Mouse (Mus musculus) stomach, adult 2 months (tissue): ENCODE results near the gene Olfr992. TPM values are rescaled to one million over a fixed set of nuclear protein-coding genes. Genes with fewer than 3 reads are reported as not detected.

Experiments used
- polyA plus RNA-seq: library from polyadenylated mRNA; depleted of rRNA; stranded (reverse); fragments of >200 nt; gene quantifications from 2 replicates; pipeline ENCODE4 v1.2.3, GENCODE M21; 2012; rRNA removed

Gene Olfr992
- not detected in 2 replicates for polyA plus RNA-seq

DNA sequence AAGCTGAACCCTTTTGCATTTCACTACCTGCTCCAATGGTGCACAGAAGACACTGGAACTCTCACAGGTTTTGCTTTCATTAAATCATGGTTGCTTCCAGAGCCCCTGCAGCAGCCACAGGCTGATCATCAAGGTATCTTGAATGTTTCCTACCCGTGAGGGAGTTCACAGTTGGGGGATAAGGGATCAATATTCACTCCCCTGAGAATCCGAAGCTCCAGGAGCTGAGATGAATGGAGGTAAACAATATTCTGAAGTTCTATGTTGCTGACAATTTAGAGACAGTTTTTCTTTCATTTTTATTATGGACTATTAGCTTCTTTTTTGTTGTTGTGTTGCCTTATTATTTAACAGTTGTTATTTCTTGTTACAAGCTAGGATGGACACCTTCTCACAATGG lies at the start of gene Olfr992:
Gene Olfr992, minus strand, starts transcription at position 101 of the 400 bp plus-strand sequence.

DNA sequence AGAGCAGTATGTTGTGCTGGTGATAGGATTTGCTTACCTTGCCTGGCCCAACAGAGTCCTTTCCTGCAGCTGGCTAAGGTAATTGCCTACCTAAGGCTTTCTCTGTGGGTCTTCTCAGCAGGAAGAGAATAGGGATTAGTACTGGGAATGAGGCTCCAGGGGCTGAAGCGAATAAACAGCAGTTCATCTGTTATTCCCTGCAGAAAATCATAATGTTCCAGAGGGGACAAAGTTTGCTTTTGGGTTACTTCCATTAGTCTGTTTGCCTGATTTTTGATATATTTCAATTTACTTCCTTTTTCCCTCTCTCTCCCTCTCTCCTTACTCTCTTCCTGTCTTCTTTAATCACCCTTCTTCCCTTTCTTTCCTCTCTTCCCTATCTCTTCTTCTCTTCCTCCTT lies 34.3 kb upstream of the Olfr992 start, which contains the start of gene Olfr995:
Gene Olfr995, minus strand, starts transcription at position 101 of the 400 bp plus-strand sequence.

DNA sequence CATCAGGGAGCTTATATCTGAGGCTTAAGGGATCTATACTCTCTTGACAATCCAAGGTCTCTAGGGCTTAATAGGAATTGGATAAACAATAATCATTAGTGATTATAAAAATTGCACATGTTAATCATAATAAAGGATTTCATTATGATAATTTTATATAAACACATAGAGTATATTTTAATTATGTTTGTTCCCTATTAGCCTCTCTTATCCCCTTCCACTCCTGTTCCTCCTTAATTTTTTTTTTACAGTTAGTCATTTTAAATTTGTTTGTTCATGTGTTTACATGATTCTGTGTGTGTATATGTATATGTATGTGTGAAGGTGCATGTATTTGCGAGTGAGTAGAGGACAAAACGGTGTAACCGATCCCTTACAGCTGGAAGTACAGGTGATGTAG lies 27.1 kb upstream of the Olfr992 start, which contains the start of gene Olfr994:
Gene Olfr994, minus strand, starts transcription at position 101 of the 400 bp plus-strand sequence.

DNA sequence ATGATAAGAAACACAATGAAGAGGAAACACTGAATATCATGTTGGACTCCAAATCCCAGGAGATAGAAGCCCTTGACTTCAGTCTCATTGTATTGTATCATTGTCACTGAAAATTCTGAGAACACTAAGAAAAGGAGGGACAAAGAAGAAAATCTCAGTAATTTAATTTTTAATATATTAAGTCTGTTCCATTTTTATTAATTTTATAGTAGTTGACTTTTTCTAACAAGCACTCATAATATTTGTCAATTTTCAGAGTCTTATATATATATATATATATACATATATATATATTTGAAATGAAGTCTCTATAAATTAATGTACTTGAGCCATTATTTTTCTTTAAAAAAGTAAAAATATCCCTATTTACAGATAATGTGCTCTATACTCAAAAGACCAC lies 5.5 kb upstream of the Olfr992 start, which contains the start of gene Olfr993:
Gene Olfr993, minus strand, starts transcription at position 101 of the 400 bp plus-strand sequence.

DNA sequence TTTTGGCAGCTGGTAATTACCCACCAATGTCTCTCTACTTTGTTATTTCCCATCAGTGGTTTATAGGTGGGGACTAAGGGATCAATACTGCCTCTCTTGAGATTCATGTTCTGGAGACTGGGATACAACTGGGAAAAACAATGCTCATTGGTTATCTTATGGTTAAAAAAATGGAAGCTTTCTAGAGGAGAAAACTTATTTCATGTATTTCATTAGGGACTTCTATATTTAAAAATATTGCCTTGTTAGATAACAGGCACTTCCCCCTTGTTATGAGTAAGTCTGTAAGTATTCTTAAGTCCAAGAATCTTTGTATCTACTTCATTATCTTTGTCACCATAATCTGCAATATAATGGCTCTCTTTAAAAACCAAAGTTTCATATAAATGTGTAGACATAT lies 46.1 kb downstream of the Olfr992 start, which contains the start of gene Olfr988:
Gene Olfr988, minus strand, starts transcription at position 101 of the 400 bp plus-strand sequence.

Other genes with a start within 250 kb of the Olfr992 start
- gene Lrrc55, start 212.3 kb downstream of the Olfr992 start, polyA plus RNA-seq = 0.60 and 0.89 TPM in 2 replicates
- not detected in 2 replicates for gene Olfr987, start 70.2 kb downstream of the Olfr992 start, polyA plus RNA-seq
- not detected in 2 replicates for gene Olfr988, start 46.2 kb downstream of the Olfr992 start, polyA plus RNA-seq
- not detected in 2 replicates for gene Olfr993, start 5.4 kb upstream of the Olfr992 start, polyA plus RNA-seq
- not detected in 2 replicates for gene Olfr994, start 27.0 kb upstream of the Olfr992 start, polyA plus RNA-seq
- gene Olfr995, start 34.2 kb upstream of the Olfr992 start, polyA plus RNA-seq = not detected in 2 replicates
- gene 4833423E24Rik, start 109.6 kb upstream of the Olfr992 start, polyA plus RNA-seq = 2.0 and 2.9 TPM in 2 replicates
- gene Olfr996, start 169.7 kb upstream of the Olfr992 start, polyA plus RNA-seq = not detected in 2 replicates
- gene Olfr998, start 179.5 kb upstream of the Olfr992 start, polyA plus RNA-seq = not detected in 2 replicates
- not detected in 2 replicates for gene Olfr1000, start 202.4 kb upstream of the Olfr992 start, polyA plus RNA-seq
- gene Olfr1002, start 241.2 kb upstream of the Olfr992 start, polyA plus RNA-seq = not detected in 2 replicates